Mouse (Mus musculus) G1E (cell line): ENCODE data around the gene Golph3. TPM values are rescaled to one million over a fixed set of nuclear protein-coding genes. Genes with fewer than 3 reads are reported as not detected.

Experiments used
- ATAC-seq: 2 replicates; pipeline ENCODE4 v1.8.0; 2016; ENCODE audit warnings: mild to moderate bottlenecking; ENCODE audit not compliant: insufficient number of reproducible peaks, poor library complexity, low FRiP score, severe bottlenecking; ENCODE audit errors: extremely low read depth
- DNase-seq: peaks from one replicate; pipeline ENCODE4 v3.0.0; 2012; ENCODE audit warnings: low spot score
- H3K27me3 ChIP-seq: 2 replicates; pipeline ENCODE4 v1.6.1; 2012; ENCODE audit warnings: mild to moderate bottlenecking, low read length, inconsistent platforms; ENCODE audit not compliant: insufficient read depth
- H3K36me3 ChIP-seq: replicated peaks from 2 replicates; pipeline ENCODE3; 2012; ENCODE audit warnings: mild to moderate bottlenecking, inconsistent platforms
- H3K4me1 ChIP-seq: 2 replicates; pipeline ENCODE4 v1.6.1; 2012; ENCODE audit warnings: low read depth, low read length, inconsistent platforms, mixed read lengths; ENCODE audit not compliant: insufficient read depth
- H3K4me3 ChIP-seq: 2 replicates; pipeline ENCODE4 v1.5.1; 2012; ENCODE audit warnings: low read depth, mild to moderate bottlenecking, inconsistent platforms, low read length, moderate library complexity, mixed read lengths
- H3K9me3 ChIP-seq: replicated peaks from 2 replicates; pipeline ENCODE4 v1.6.1; 2012; ENCODE audit warnings: inconsistent platforms
- CTCF ChIP-seq: IDR thresholded peaks from 2 replicates; pipeline ENCODE4 v1.5.1; 2012; ENCODE audit warnings: low read depth, low read length, inconsistent platforms, mixed read lengths
- GATA1 ChIP-seq: IDR thresholded peaks from 2 replicates; pipeline ENCODE4 v1.6.1; 2012; ENCODE audit warnings: borderline replicate concordance, low read length, inconsistent platforms, mixed read lengths
- GATA2 ChIP-seq: IDR thresholded peaks from 2 replicates; pipeline ENCODE4 v1.6.1; 2012; ENCODE audit warnings: low read depth, low read length, inconsistent platforms, borderline replicate concordance
- POLR2AphosphoS5 ChIP-seq: IDR thresholded peaks from 2 replicates; pipeline ENCODE4 v1.6.1; 2012; ENCODE audit warnings: low read depth, low read length, inconsistent platforms; ENCODE audit not compliant: insufficient replicate concordance
- TAL1 ChIP-seq: conservative IDR thresholded peaks from 2 replicates; pipeline ENCODE4 v1.6.1; 2012; ENCODE audit warnings: low read depth, low read length, inconsistent platforms, mixed read lengths
- polyA plus RNA-seq: library from polyadenylated mRNA; stranded (reverse); fragments of >175 nt; gene quantifications from 2 replicates; pipeline ENCODE4 v1.2.3, GENCODE M21; 2012
- total RNA-seq, 2 experiments: library from RNA; stranded (forward) in 1 of 2; stranded (reverse) in 1 of 2; fragments of 200-1000 nt in 1 of 2; fragments of >200 nt in 1 of 2; fragmentation: Nextera tagmentation in 1 of 2; gene quantifications; 2 replicates each; pipeline ENCODE4 v1.2.3; 2014 to 2017

Gene Golph3
- total and polyA plus RNA-seq, 3 experiments = 299 to 739 (median 411) TPM

DNA sequence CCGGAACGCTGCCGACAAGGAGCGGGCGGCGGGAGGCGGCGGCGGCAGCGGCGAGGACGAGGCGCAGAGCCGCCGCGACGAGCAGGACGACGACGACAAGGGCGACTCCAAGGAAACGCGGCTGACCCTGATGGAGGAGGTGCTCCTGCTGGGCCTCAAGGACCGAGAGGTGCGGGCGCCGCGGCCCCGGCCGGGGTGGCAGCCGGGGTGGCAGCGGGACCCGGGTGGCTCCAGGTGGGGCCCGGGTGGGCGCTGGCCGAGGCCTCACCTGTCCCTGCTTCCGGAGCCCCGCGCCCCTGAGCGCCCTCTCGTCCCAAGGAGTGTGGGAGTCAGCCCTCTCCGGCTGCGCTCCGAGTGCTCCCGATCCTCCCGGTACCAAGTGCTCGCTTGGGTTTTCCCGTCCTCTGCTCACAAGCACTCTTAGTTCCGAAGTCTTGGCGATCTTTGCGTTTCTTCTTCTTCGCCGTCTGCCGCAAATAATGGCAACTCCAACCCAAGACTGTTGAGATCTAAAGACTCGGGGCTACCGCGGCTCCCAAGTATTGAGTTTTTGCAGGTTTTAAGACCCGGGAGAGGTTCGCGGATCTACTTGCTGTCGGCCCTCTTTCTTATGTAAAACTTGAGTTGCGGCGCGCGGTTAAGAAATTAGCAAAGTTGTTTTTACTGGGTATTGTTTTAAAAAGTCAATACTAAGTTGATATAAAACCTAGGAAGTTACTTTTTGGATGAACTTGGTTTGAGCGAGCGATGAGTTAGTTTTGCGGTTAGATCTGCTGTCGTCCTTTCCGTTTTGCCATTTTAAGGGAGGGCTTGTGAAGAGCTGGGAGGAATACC, 755 bp downstream of the Golph3 start, which contains the start of gene 1810049J17Rik:
Gene 1810049J17Rik (minus strand): TSS at position 112 of the 834 bp plus-strand sequence.
- peaks cover 22% of the 10 kb centered on the region for H3K36me3 ChIP-seq
- H3K4me1 ChIP-seq = peaks cover 53% of the 10 kb centered on the region
- ATAC-seq (no peak), DNase-seq (peak; percentile 40)
- TF ChIP-seq POLR2AphosphoS5 (no peak), CTCF (no peak), GATA1 (no peak), GATA2 (no peak), TAL1 (no peak)
- H3K4me3 ChIP-seq = peak within 1 kb of the TSS; percentile 99
- no peaks in the 10 kb centered on the region for H3K27me3 ChIP-seq
- H3K9me3 ChIP-seq = no peaks in the 10 kb centered on the region

DNA sequence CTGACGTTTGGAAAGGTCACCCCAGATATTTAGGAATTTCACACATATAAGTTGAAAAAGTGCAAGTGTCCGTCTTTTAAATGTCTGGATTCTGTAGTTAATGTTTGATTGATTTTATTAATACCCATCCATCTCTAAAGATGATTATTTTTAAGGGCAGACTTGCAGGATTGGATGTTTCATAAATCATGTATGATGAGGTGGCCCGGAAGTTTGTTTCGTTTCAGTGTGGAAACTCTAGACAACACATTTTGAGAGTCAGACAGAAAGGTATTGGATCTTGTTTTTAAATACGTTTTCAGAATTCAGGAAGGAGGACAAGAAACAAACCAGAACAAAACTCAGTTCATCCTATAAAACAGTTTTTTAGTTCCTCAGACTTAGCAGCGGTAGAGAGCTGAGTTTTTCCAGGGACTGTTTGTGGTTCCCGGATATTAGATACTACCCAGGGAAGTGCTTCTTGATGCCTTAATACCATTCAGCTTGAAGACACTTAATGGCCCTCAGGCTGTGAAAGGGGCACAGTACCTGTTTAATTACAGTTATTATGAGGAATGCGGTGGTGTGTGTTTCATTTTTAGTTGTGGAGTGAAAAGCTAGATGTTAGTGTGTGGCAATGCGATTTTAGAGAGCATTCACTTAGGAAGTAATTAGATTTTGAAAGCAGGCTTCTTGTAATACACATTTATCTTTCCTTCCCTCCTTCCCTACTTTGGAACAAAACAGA, 1.6 kb downstream of the Golph3 start:
- H3K27me3 ChIP-seq = no peaks in the 10 kb centered on the region
- no peak for DNase-seq
- no peak for TF ChIP-seq CTCF
- no peak for TF ChIP-seq GATA2
- no peak for TF ChIP-seq GATA1
- no peak for TF ChIP-seq POLR2AphosphoS5
- no peak for TF ChIP-seq TAL1
- no peaks in the 10 kb centered on the region for H3K9me3 ChIP-seq
- H3K36me3 ChIP-seq = peaks cover 28% of the 10 kb centered on the region
- no peak for ATAC-seq
- H3K4me3 ChIP-seq = peak overlapping the region; percentile 99
- H3K4me1 ChIP-seq = peaks cover 52% of the 10 kb centered on the region

DNA sequence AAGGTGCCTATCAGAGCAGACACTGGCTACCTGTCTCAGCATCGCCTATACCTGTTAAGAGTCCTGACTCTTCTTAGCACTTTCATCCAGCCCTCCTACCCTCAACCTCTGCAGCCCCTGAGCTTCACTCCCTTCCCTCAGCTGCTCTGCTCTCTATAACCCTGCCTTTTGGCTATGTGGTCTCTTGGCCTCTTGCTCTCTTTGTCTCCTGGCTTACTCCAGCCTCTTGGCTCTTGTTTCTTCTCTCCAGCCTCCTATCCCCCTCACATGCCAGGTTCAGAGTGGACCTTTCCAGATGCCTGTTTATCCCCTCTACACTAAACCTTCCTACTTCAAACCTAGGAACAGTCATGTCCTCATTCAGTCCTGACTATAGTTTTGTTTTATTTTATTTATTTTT, 3.1 kb downstream of the Golph3 start:
- Histone ChIP-seq H3K9me3 (no peaks in the 10 kb centered on the region), H3K4me3 (peak overlapping the region; percentile 49; the same call in 1 of the 2 replicates), H3K27me3 (no peaks in the 10 kb centered on the region), H3K4me1 (peaks cover 46% of the 10 kb centered on the region), H3K36me3 (peaks cover 40% of the 10 kb centered on the region)
- ATAC-seq (no peak), DNase-seq (no peak)
- TF ChIP-seq TAL1 (no peak), POLR2AphosphoS5 (no peak), GATA2 (no peak), GATA1 (no peak), CTCF (no peak)

DNA sequence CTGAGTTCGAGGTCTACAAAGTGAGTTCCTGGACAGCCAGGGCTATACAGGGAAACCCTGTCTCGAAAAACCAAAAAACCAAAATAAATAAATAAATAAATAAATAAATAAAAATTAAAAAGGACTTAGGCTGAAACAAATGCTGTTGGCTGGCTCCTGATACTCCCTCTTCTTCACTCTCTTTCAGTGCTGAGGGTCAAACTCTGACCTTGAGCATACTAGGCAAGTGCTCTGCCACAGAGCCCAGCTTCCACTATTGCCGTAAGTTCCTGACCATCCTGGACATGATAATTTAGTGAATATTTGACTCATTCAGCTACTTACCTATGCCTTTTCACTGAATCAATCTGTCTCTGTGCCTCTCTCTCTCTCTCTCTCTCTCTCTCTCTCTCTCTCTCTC, 9.1 kb downstream of the Golph3 start:
- TF ChIP-seq GATA2 (no peak), CTCF (no peak), TAL1 (no peak), POLR2AphosphoS5 (no peak), GATA1 (no peak)
- no peak for DNase-seq
- H3K27me3 ChIP-seq = no peaks in the 10 kb centered on the region
- no peaks in the 10 kb centered on the region for H3K9me3 ChIP-seq
- no peak for ATAC-seq
- peaks cover 75% of the 10 kb centered on the region for H3K4me1 ChIP-seq
- H3K4me3 ChIP-seq = no peak overlapping the region
- H3K36me3 ChIP-seq = peaks cover 66% of the 10 kb centered on the region

DNA sequence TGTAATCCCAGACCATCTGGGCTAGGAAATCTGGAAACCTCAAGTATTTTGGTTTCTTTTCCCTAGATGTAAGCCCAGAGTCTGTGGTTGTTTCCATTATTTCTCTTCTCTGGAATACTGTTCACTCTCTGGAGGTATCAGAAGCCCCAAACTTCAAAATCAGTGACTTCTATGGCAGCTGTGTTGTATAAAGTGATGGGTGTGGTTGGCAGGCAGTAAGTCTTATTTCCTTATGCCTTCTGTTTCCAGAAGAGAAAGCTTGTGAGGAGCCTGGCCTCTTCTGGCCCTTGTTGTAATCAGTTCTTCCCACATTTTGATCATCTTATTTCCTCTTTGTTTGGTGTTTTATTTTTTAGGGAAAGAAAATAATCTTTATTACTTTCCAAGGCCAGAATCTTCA, 9.6 kb downstream of the Golph3 start:
- Histone ChIP-seq H3K9me3 (no peaks in the 10 kb centered on the region), H3K27me3 (no peaks in the 10 kb centered on the region), H3K36me3 (peaks cover 61% of the 10 kb centered on the region), H3K4me3 (no peak overlapping the region), H3K4me1 (peaks cover 73% of the 10 kb centered on the region)
- DNase-seq (no peak), ATAC-seq (no peak)
- no peak for TF ChIP-seq GATA2
- TF ChIP-seq GATA1 = no peak
- TF ChIP-seq TAL1 = no peak
- no peak for TF ChIP-seq POLR2AphosphoS5
- TF ChIP-seq CTCF = no peak

DNA sequence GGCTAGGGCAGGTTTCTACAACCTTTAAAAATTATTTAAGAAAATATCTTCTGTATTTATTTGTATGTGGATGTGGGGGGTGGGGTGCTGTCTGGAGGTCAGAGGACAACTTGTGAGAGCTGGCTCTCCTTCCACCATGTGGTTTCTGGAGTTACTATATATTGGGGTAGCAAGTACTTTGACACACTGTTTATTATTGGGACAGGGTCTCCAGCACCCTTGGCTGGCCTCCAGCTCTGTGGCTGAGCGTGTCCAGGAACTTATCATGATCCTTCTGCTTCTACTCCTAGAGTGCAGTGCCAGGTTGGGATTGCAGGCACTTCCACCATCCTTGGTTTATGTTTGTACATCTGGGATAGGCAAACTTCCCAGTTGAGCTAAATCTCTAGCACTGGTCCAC, 10.1 kb downstream of the Golph3 start:
- Histone ChIP-seq H3K36me3 (peaks cover 58% of the 10 kb centered on the region), H3K9me3 (no peaks in the 10 kb centered on the region), H3K4me3 (no peak overlapping the region), H3K4me1 (peaks cover 72% of the 10 kb centered on the region), H3K27me3 (no peaks in the 10 kb centered on the region)
- TF ChIP-seq GATA1 = no peak
- TF ChIP-seq GATA2 = no peak
- TF ChIP-seq CTCF = no peak
- TF ChIP-seq POLR2AphosphoS5 = no peak
- no peak for TF ChIP-seq TAL1
- ATAC-seq (no peak), DNase-seq (no peak)
